In genomic region chr9:48479838-48480410, GRCm38 (mm10) we compare ENCODE assay signal across 8 mouse cellular contexts. TPM values are rescaled to one million over a fixed set of nuclear protein-coding genes. Genes with fewer than 3 reads are reported as not detected.
DNase-seq lines count a peak whose midpoint lies in the region; ATAC-seq and TF ChIP-seq lines count a peak whose summit lies in the region.

No protein-coding gene starts in this region.

- H3K4me2 ChIP-seq in kidney, embryonic 16.5 days (replicated peaks; ENCODE audit: low read depth, low read length): peak overlapping the region; percentile 86

- no peak overlapping the region for H3K27ac ChIP-seq in kidney, embryonic 16.5 days (ENCODE audit: low read length)
- H3K27ac ChIP-seq in bone marrow macrophage, adult 2 months (ENCODE audit: insufficient read depth, low read depth, low read length): no peak overlapping the region
- H3K27ac ChIP-seq in hindbrain, embryonic 10.5 days: peak overlapping the region; percentile 88

- H3K36me3 ChIP-seq in kidney, embryonic 16.5 days (ENCODE audit: insufficient read depth, low read length): peaks cover 10% of the 10 kb centered on the region
- H3K36me3 ChIP-seq in hindbrain, embryonic 10.5 days: peaks cover 23% of the 10 kb centered on the region

- H3K9ac ChIP-seq in kidney, embryonic 16.5 days (replicated peaks; ENCODE audit: low read length): peak overlapping the region; percentile 68

- no peaks in the 10 kb centered on the region for H3K27me3 ChIP-seq in kidney, embryonic 16.5 days (ENCODE audit: insufficient read depth, low read length)
- 0 out of 2 replicates have a peak, but pooled peaks cover 4% of the 10 kb centered on the region for H3K27me3 ChIP-seq in hindbrain, embryonic 10.5 days (ENCODE audit: insufficient read depth, poor library complexity, severe bottlenecking)

- peaks cover 17% of the 10 kb centered on the region for H3K4me1 ChIP-seq in kidney, embryonic 16.5 days (ENCODE audit: insufficient read depth, low read length)
- peaks cover 4% of the 10 kb centered on the region; the same call in 1 of the 2 replicates for H3K4me1 ChIP-seq in bone marrow macrophage, adult 2 months (ENCODE audit: control insufficient read depth, insufficient read depth, low read length)
- peaks cover 10% of the 10 kb centered on the region; the same call in 1 of the 2 replicates for H3K4me1 ChIP-seq in hindbrain, embryonic 10.5 days (replicated peaks)

- no peaks in the 10 kb centered on the region for H3K9me3 ChIP-seq in kidney, embryonic 16.5 days (ENCODE audit: low read length)
- no peaks in the 10 kb centered on the region for H3K9me3 ChIP-seq in hindbrain, embryonic 10.5 days

- peak; percentile 77 for ATAC-seq in kidney, embryonic 16.5 days (ENCODE audit: low FRiP score, low TSS enrichment)
- 0 out of 2 replicates have a peak, but pooled peaks have one; percentile 29 for ATAC-seq in megakaryocyte progenitor cell, adult 5-6 weeks (replicated peaks; ENCODE audit: poor library complexity)

- WGBS in kidney, embryonic 16.5 days: 5% methylated on average over 25 of the region's 25 CpGs
- 6% methylated on average over 25 of the region's 25 CpGs for WGBS in hindbrain, embryonic 10.5 days

- TF ChIP-seq CTCF in bone marrow macrophage, adult 2 months (IDR thresholded peaks at IDR 0.05; ENCODE audit: low read depth, low read length): no peak

- no peak for TF ChIP-seq POLR2A in bone marrow macrophage, adult 2 months (IDR thresholded peaks at IDR 0.05; ENCODE audit: borderline replicate concordance, low read depth, low read length)

- H3K4me3 ChIP-seq in kidney, embryonic 16.5 days (ENCODE audit: low read length): peak overlapping the region; percentile 67
- peak overlapping the region; percentile 69 for H3K4me3 ChIP-seq in bone marrow macrophage, adult 2 months (ENCODE audit: insufficient read depth, low read length)
- H3K4me3 ChIP-seq in hindbrain, embryonic 10.5 days: peak overlapping the region; percentile 73

- DNase-seq in kidney, postnatal 36 days: no peak
- no peak for DNase-seq in hindbrain, embryonic 10.5 days (ENCODE audit: low spot score)
- no peak for DNase-seq in urinary bladder, adult 18-20 months (ENCODE audit: low spot score in 2 of 2)
- DNase-seq in urinary bladder, postnatal 25 days (ENCODE audit: low spot score): no peak
- no peak for DNase-seq in cerebellum, adult 11-12 months

RNA-seq across cellular contexts. Expression of gene Rexo2, which starts 0.5 kb away (rescaled TPM):
- 110 and 118 TPM in 2 replicates for polyA plus RNA-seq in kidney, embryonic 16.5 days (2015; fragmentation: Nextera tagmentation; extraction: Ambion mirVana)
- 88.1 and 97.5 TPM in 2 replicates for polyA plus RNA-seq in bone marrow macrophage, adult 2 months (2012; ENCODE audit: insufficient read depth, insufficient read length, missing spikeins)
- polyA plus RNA-seq in hindbrain, embryonic 10.5 days (2016; fragmentation: Nextera tagmentation; extraction: Ambion mirVana): 99.2 and 112 TPM in 2 replicates
- 106 and 124 TPM in 2 replicates for total RNA-seq in megakaryocyte progenitor cell, adult 5-6 weeks (2015)
- 164 and 165 TPM in 2 replicates for total RNA-seq in megakaryocyte progenitor cell, adult 5-6 weeks (2017)

RNA-seq across cellular contexts. Expression of gene Rbm7, which starts 15.2 kb away (rescaled TPM):
- 122 and 126 TPM in 2 replicates for polyA plus RNA-seq in kidney, embryonic 16.5 days (2015; fragmentation: Nextera tagmentation; extraction: Ambion mirVana)
- polyA plus RNA-seq in bone marrow macrophage, adult 2 months (2012; ENCODE audit: insufficient read depth, insufficient read length, missing spikeins): 89.5 and 99.3 TPM in 2 replicates
- 101 and 110 TPM in 2 replicates for polyA plus RNA-seq in hindbrain, embryonic 10.5 days (2016; fragmentation: Nextera tagmentation; extraction: Ambion mirVana)
- total RNA-seq in megakaryocyte progenitor cell, adult 5-6 weeks (2015): 117 and 122 TPM in 2 replicates
- total RNA-seq in megakaryocyte progenitor cell, adult 5-6 weeks (2017): 97.9 and 109 TPM in 2 replicates

RNA-seq across cellular contexts. Expression of gene Gm5617, which starts 15.3 kb away (rescaled TPM):
- 31.5 and 34.6 TPM in 2 replicates for polyA plus RNA-seq in kidney, embryonic 16.5 days (2015; fragmentation: Nextera tagmentation; extraction: Ambion mirVana)
- polyA plus RNA-seq in bone marrow macrophage, adult 2 months (2012; ENCODE audit: insufficient read depth, insufficient read length, missing spikeins): 16.5 and 16.8 TPM in 2 replicates
- 31.2 and 41.3 TPM in 2 replicates for polyA plus RNA-seq in hindbrain, embryonic 10.5 days (2016; fragmentation: Nextera tagmentation; extraction: Ambion mirVana)
- total RNA-seq in megakaryocyte progenitor cell, adult 5-6 weeks (2015): 4.9 and 8.8 TPM in 2 replicates
- 6.3 and 13.5 TPM in 2 replicates for total RNA-seq in megakaryocyte progenitor cell, adult 5-6 weeks (2017)
